Mouse (Mus musculus): ENCODE measurements around the gene Mbnl2.

Mbnl2 gene

GRCm38 (mm10) chr14:120463938-120464727 is 188.7 kb downstream of the Mbnl2 start:
- in situ Hi-C loops (cut with MboI; ENCODE audit: unreplicated experiment in 2 of 2) = no loop called here

- in situ Hi-C loops (cut with MboI; ENCODE audit: unreplicated experiment in 2 of 2) = no loop called here
Measured at GRCm38 (mm10) chr14:120466816-120467215, 191.3 kb downstream of the Mbnl2 start.

- in situ Hi-C loops (cut with MboI; ENCODE audit: unreplicated experiment in 2 of 2) = no loop called here
Measured at GRCm38 (mm10) chr14:120469126-120469790, 193.8 kb downstream of the Mbnl2 start.

- in situ Hi-C loops (cut with MboI; ENCODE audit: unreplicated experiment in 2 of 2) = loop anchor here (5.0 to 25.0 kb wide), 5 partner anchors 89 to 1636 kb away; partner anchors contain the start of genes Ipo5 (in 2 of the 2), Mbnl2 (in 1 of the 2) and Tm9sf2 (in 1 of the 2)
Measured at GRCm38 (mm10) chr14:120476186-120476697, 200.8 kb downstream of the Mbnl2 start.

- in situ Hi-C loops (cut with MboI; ENCODE audit: unreplicated experiment in 2 of 2) = loop anchor here (5.0 to 25.0 kb wide), 5 partner anchors 87 to 1635 kb away; partner anchors contain the start of genes Ipo5 (in 2 of the 2), Mbnl2 (in 1 of the 2) and Tm9sf2 (in 1 of the 2)
Measured at GRCm38 (mm10) chr14:120477288-120477981, 202.0 kb downstream of the Mbnl2 start.

- in situ Hi-C loops (cut with MboI; ENCODE audit: unreplicated experiment in 2 of 2) = loop anchor here (5.0 to 25.0 kb wide), 5 partner anchors 87 to 1634 kb away; partner anchors contain the start of genes Ipo5 (in 2 of the 2), Mbnl2 (in 1 of the 2) and Tm9sf2 (in 1 of the 2)
Measured at GRCm38 (mm10) chr14:120477982-120478568, 202.6 kb downstream of the Mbnl2 start, which contains the start of gene Rap2a. Gene Rap2a (plus strand): TSS chr14:120478444.

GRCm38 (mm10) chr14:120478641-120479341 is 203.3 kb downstream of the Mbnl2 start:
- in situ Hi-C loops (cut with MboI; ENCODE audit: unreplicated experiment in 2 of 2) = loop anchor here (5.0 to 25.0 kb wide), 5 partner anchors 86 to 1634 kb away; partner anchors contain the start of genes Ipo5 (in 2 of the 2), Mbnl2 (in 1 of the 2) and Tm9sf2 (in 1 of the 2)

GRCm38 (mm10) chr14:120480341-120480900 is 205.0 kb downstream of the Mbnl2 start:
- in situ Hi-C loops (cut with MboI; ENCODE audit: unreplicated experiment in 2 of 2) = loop anchor here in 1 of 2 experiments (25.0 kb wide), 1 partner anchor 1632 kb away; the partner anchor contains the start of gene Tm9sf2

GRCm38 (mm10) chr14:120480927-120481326 is 205.5 kb downstream of the Mbnl2 start:
- in situ Hi-C loops (cut with MboI; ENCODE audit: unreplicated experiment in 2 of 2) = loop anchor here in 1 of 2 experiments (25.0 kb wide), 1 partner anchor 1631 kb away; the partner anchor contains the start of gene Tm9sf2
